Mouse (Mus musculus): Measurements from ENCODE around the gene CK137956.

Gene CK137956

DNA sequence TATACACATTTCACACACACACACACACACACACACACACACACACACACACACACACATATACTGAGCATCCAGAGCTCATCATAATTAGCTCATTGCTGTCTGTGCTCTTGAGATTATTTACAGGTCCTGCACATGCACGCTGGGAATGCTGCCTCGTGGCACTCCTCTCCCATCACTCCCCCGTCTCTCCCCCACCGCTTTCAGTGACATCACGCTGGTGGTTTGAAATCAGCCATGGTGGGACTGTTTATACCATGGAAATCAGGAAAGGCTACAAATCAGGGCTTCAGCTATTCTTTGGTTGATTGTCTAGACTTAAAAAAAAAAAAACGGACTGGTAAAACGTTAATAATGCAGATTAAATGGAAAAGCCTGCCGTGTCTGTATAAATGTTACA lies 63.6 kb downstream of the CK137956 start:
- DNase-seq, result no peak

DNA sequence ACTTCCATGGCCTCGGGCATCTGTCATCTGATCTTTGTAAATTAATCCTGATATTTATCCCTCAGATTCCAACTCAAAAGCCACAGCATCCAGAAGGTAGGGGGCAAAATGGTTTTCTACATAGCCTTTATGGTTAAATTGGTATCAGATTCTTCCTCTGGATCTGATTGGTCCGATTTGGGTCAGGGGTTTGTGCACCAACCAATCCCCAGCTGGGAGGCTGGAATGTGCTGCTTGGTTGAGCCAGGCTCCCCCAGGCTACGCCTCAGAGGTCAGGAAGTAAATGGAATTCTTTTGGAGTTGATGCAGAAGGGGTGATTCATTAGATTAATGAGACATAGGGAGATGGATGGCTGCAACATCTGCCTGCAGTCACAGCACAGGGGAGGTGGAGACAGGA lies 66.8 kb downstream of the CK137956 start:
- DNase-seq, result no peak

- DNase-seq, result no peak
Measured at GRCm38 (mm10) chr4:127900893-127901456, 69.8 kb downstream of the CK137956 start.

GRCm38 (mm10) chr4:127889071-127889470 lies 81.7 kb downstream of the CK137956 start:
- no peak for DNase-seq

DNA sequence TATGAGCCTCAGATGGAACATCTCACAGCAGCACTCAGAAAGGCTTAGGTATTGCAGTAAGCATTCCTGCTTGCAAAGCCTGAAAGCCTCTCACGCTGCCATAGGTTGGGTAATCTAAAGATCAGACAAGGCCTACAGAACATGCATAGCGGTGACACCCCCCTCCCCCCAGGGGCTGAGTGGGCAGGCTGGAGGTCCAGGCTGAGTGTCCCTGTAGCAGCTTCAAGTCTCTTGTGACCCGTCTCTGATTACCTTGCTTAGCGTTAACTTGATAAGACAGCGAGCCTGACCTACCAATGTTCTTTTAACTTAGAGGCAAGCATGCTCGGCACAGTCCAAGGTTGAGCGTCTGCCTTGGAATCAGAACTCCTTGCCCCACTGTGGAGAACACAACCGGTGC lies 91.8 kb downstream of the CK137956 start:
- DNase-seq, result no peak
